Mouse (Mus musculus) thymus, postnatal 0 days (tissue): ENCODE data around the gene BC052040. TPM values are rescaled to one million over a fixed set of nuclear protein-coding genes. Genes with fewer than 3 reads are reported as not detected.

Experiments
- DNase-seq: peaks from one replicate; pipeline ENCODE4 v3.0.0-alpha.2; 2015; ENCODE audit warnings: low spot score
- polyA plus RNA-seq: library from polyadenylated mRNA; unstranded; fragments of >200 nt; fragmentation: Nextera tagmentation; extraction: Ambion mirVana; gene quantifications from 2 replicates; pipeline ENCODE4 v1.2.1, GENCODE M21; 2015

The BC052040 gene
- polyA plus RNA-seq, 1 experiment from 2014 or later, result 6.2 TPM

GRCm38 (mm10) chr2:115600724-115601123 is 19.2 kb downstream of the BC052040 start:
- no peak for DNase-seq

GRCm38 (mm10) chr2:115601280-115601679 is 19.8 kb downstream of the BC052040 start:
- DNase-seq, result no peak

GRCm38 (mm10) chr2:115602116-115602515 is 20.6 kb downstream of the BC052040 start:
- no peak for DNase-seq

DNA sequence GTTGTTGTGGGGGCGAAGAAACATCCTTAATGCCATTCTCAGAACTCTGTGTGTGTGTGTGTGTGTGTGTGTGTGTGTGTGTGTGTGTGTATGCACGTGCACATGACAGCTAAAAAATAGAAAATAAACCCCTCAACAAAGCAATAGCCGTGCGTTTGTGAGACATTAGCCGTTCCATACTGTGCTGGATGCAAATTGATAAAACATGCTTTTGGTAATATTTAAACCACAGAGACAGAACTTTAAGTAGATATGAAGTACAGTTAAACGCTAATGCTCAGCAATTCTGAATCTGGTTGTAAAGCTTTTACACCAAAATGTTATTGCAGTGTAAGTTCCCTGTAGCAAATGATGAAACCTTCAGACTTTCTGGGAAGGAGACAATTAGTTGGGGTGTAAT is 22.6 kb downstream of the BC052040 start:
- no peak for DNase-seq

DNA sequence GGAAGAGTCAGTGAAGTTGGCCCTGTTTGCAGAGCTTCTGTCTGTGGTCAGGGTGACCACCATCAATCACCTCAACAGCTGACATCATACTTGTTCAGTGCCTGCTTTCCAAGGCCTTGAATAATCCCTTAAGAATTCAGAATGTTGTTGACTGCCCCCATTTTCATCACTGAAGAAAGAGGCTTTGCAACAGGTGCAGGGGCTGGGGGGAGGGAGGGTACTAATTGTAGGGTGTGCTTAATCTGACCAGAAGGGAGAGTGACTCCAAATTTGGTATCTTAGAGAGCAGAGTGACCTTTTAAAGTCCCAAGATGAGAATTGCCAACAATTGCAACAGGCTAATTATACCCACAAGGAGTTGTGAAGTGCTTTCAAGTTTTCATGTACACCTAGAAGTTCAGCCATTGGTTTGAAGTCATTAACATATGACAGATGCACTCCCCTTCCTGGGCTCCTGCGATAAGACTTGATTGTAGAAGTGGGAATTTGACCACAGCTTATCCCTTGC is 24.4 kb downstream of the BC052040 start:
- no peak for DNase-seq

DNA sequence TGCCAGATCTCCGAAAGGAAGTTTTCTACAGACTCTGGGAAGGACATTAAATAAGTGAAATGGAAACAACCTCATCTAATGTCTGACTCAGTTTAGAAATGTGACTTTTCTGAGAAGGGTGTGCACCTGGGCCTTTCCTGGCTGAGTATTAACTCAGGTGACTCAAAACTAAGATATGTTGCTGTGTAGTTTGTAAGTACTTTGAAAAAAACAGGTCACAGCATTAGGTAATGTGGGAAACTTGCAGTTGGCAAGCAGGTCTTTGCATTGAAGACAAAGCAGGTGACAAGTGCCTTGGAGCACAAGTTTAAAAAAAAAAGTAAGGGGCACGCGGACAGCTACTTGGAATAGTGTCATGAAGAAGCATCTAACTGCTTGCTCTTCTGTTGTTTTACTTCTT is 27.5 kb downstream of the BC052040 start:
- no peak for DNase-seq

GRCm38 (mm10) chr2:115610092-115610491 is 28.6 kb downstream of the BC052040 start:
- no peak for DNase-seq

DNA sequence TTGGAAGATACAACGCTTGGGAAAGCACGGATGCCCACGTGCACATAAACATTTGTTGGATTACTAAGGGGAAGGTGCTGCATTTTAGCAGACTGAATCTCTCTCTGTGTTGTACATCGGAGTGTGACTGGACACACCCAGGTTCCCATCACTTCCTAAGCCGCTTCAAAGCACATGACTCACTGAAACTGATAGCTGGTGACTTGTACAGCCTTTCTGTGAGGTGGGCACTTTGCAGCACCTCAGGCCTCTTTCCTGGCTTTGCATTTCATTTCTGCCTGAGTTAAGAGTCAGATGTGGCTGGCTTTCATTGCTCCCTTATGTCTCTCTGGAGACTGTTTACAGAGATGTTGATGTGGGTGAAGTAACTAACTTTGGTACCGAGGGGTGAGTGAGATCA is 29.0 kb downstream of the BC052040 start:
- no peak for DNase-seq

DNA sequence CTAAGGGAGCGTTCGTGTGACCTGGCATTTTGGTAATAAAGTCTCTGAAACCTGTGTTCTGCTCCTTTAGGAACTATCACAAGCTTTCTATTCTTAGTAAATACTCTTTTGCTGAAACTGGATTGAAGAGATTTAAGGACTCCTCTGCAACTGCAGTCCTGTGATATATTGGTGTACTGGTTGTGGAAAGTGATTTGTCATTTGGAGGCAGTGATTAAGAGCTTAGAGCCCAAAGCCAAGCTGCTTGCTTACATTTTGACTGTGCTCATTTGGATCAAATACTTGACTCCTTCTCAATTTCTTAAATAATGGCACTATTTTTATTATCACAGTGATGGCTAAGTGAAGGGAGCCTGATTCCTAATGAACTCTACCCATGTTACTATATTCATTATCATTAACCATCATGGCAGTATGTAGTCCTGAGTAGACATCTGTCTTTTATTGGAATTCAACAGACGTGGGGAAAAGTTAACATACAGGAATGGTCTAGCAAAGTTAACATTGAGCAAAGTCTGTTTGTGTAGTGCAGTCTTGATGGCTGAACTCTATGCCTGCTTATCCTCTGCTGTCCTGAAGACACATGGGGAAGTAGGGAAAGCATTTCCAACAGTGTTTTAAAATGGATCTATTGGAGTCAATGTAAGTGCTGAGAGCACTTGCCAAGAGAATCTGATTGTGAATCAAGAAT is 32.5 kb downstream of the BC052040 start:
- DNase-seq, result no peak

DNA sequence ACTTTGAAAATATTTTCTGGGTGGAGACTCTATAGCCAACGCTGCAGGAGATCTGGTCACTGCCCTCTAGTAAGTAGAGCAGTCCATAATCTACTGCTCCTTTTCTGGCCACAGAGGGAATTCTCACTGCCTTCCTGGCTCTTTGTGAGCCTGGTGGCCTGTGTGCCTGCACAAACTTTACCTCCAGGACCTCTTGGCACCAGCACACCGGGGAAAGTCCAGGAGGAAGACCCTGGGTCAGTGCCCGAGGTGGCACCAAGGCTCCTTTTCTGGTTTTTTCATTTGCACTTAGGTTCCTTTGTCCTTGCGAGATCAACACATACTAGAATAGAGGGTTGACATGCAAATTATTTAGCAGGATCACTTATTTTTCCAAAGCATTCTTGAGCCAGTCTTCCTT is 47.0 kb downstream of the BC052040 start:
- no peak for DNase-seq

DNA sequence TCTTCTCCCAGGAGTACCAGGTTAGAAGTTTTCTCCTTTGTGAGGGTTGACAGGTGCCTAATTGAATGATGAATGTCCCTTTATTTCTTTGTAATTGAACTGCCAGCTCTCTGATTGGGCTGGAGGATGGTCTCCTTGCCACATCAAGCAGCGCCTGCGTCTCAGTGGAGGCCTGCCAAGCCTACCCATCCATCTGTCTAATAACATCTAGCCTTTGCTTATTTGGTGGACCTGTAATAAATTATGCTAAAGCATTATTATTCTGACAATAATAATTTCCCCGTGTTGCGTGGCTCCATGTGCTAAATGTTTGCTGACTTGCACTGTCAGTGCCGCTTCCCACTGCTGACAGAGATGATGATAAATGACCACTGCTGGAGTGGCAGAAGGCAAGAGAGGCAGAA is 49.5 kb downstream of the BC052040 start:
- no peak for DNase-seq

GRCm38 (mm10) chr2:115631826-115632225 is 50.3 kb downstream of the BC052040 start:
- no peak for DNase-seq

DNA sequence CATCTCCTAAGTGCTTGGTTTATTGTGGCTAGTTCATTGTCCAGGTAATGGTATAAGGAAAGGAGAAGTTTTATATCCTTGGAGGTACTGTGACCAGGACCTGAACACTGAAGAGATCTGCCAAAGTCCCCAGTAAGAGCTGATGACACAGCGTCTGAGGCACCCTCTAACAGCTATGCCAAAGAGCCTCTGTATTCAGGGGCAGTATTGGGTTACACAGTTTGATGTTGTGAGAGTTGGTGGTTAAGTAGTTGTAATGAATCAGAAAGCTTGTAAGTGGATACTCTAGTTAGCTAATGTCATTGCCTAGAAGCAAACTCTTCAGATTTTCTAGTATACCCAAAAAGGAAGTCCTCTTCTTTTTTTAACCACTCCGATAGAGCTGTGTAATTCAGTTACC is 68.7 kb downstream of the BC052040 start:
- no peak for DNase-seq

DNA sequence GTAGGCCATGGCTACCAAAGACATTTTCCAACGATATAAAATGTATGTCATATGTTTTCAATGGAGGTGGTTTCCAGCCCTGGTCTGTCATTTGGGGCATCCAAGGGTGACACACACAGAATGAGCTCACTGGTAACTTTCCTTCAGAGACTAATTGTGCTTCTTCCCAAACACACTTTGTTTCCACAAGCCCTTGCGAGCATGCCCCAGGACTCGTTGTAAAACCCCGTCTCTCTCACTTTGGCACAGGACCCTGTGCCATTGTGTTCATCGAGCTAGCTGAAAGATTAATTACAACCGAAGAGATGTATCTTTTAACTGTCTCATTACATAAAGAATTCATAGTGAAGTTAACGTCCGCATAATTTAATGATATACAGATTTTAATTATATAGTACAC is 78.2 kb downstream of the BC052040 start:
- no peak for DNase-seq

- no peak for DNase-seq
Observed at GRCm38 (mm10) chr2:115660213-115661120, 79.0 kb downstream of the BC052040 start.

- DNase-seq, result peak; percentile 77
Observed at GRCm38 (mm10) chr2:115667516-115667915, 86.0 kb downstream of the BC052040 start.

GRCm38 (mm10) chr2:115673054-115673660 is 91.6 kb downstream of the BC052040 start:
- no peak for DNase-seq

- no peak for DNase-seq
Observed at GRCm38 (mm10) chr2:115678786-115679185, 97.3 kb downstream of the BC052040 start.

- no peak for DNase-seq
Observed at GRCm38 (mm10) chr2:115685250-115685649, 103.7 kb downstream of the BC052040 start.

DNA sequence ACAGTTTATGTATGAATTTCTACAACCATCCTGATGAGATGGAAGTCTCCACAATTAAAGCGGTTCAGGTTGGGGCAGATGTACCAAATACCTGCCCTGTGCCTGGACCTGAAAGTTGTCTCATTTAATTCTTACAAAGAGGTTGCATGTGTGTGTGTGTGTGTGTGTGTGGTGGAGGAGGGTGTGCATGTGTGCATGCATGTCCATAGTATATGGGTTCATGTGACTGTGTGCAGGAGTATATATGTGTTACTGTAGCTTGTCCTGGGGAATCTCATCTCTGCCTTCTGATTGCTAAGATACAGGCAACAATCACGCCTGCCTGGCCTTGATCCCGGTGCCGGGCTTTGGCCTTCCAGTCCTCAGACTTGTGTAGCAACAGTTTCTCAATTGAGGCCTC is 106.1 kb downstream of the BC052040 start:
- no peak for DNase-seq

GRCm38 (mm10) chr2:115688282-115688681 is 106.8 kb downstream of the BC052040 start:
- DNase-seq, result no peak

DNA sequence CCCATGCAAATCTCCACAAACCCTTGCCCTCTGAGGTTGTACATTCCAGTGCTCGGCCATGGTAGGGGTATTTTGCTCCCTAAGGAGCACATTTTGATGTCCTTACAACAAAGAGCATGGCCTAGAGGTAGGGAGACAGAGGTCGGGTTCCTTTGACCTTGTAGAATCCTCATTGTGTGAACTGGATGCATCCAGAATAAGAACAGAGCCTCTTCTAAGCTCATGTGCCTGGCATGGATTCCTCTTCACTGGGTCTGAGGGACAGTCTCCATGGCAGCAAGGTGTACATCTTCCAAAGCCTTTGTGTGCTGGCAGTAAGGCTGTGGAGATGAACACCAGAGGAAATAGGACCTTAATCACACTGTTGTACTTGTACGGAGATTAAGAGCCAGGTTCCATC is 112.3 kb downstream of the BC052040 start:
- DNase-seq, result no peak
